Mouse (Mus musculus) limb, embryonic 11.5 days (tissue): ENCODE data around the gene Vmn2r56. TPM values are rescaled to one million over a fixed set of nuclear protein-coding genes. Genes with fewer than 3 reads are reported as not detected.
"Not testable (repeated sequence)": the region's sequence is repeated elsewhere in the genome, so short reads cannot be mapped to it uniquely, and the experiment has no call there.

Experiments
- ATAC-seq: fragments of 200-750 bp; cut with Nextera tagmentation; 2 replicates; pipeline ENCODE4 v1.8.0; 2017; ENCODE audit warnings: low read depth; ENCODE audit not compliant: insufficient number of reproducible peaks, low FRiP score, low TSS enrichment
- DNase-seq: peaks from one replicate; pipeline ENCODE4 v3.0.0-alpha.2; 2015; ENCODE audit warnings: low spot score
- H3K27ac ChIP-seq: fragments of 300-500 bp; sonication (generic); replicated peaks from 2 replicates; pipeline ENCODE4 v1.5.1; 2014; ENCODE audit warnings: low read depth, mild to moderate bottlenecking, low read length
- H3K27me3 ChIP-seq: fragments of 300-500 bp; sonication (generic); 2 replicates; pipeline ENCODE4 v1.6.1; 2014; ENCODE audit warnings: mild to moderate bottlenecking, low read length, mixed read lengths; ENCODE audit not compliant: control insufficient read depth, insufficient read depth
- H3K36me3 ChIP-seq: fragments of 300-500 bp; sonication (generic); 2 replicates; pipeline ENCODE4 v1.6.1; 2014; ENCODE audit warnings: mild to moderate bottlenecking, low read length, moderate library complexity, mixed read lengths; ENCODE audit not compliant: control insufficient read depth, insufficient read depth
- H3K4me1 ChIP-seq: fragments of 300-500 bp; sonication (generic); 2 replicates; pipeline ENCODE4 v1.6.1; 2014; ENCODE audit warnings: low read length, mixed read lengths; ENCODE audit not compliant: control insufficient read depth, insufficient read depth
- H3K4me2 ChIP-seq: fragments of 300-500 bp; sonication (generic); 2 replicates; pipeline ENCODE4 v1.6.1; 2014; ENCODE audit warnings: low read depth, mild to moderate bottlenecking, moderate library complexity; ENCODE audit not compliant: severe bottlenecking
- H3K4me3 ChIP-seq: fragments of 300-500 bp; sonication (generic); 2 replicates; pipeline ENCODE4 v1.5.1; 2014; ENCODE audit warnings: low read depth, low read length
- H3K9ac ChIP-seq: fragments of 300-500 bp; sonication (generic); 2 replicates; pipeline ENCODE4 v1.6.1; 2014; ENCODE audit warnings: mild to moderate bottlenecking, low read length
- H3K9me3 ChIP-seq: fragments of 300-500 bp; sonication (generic); 2 replicates; pipeline ENCODE4 v1.6.1; 2016; ENCODE audit warnings: low read length; ENCODE audit not compliant: control insufficient read depth
- WGBS: fragments of 180-500 bp; shearing (Covaris S2); extraction: QIAGEN DNeasy Blood & Tissue Kit; methylation state at CpG from one replicate; pipeline ENCODE4 v1.1.7; 2014; 5-methylcytosine and 5-hydroxymethylcytosine counted together
- polyA plus RNA-seq: library from polyadenylated mRNA; unstranded; fragments of >200 nt; fragmentation: Nextera tagmentation; extraction: Ambion mirVana; gene quantifications from 2 replicates; pipeline ENCODE4 v1.2.1, GENCODE M21; 2014

The Vmn2r56 gene
- polyA plus RNA-seq, 1 experiment from 2014 or later: not detected

GRCm38 (mm10) chr7:12640219-12640618 is 94.6 kb downstream of the Vmn2r56 start, which contains the start of gene Vmn2r54:
Gene Vmn2r54, minus strand, starts transcription at chr7:12640319.
- not testable (repeated sequence) for H3K36me3 ChIP-seq, H3K27me3 ChIP-seq, H3K4me1 ChIP-seq, DNase-seq, H3K4me2 ChIP-seq, H3K9me3 ChIP-seq, H3K27ac ChIP-seq, H3K4me3 ChIP-seq, H3K9ac ChIP-seq, ATAC-seq
- WGBS: 81% methylated on average over 3 of the region's 4 CpGs

Other genes with a start within 250 kb of the Vmn2r56 start
- not detected in 2 replicates for gene 2900092C05Rik, start 222.5 kb downstream of the Vmn2r56 start, polyA plus RNA-seq
- gene Vmn2r53, start 126.2 kb downstream of the Vmn2r56 start, polyA plus RNA-seq: under 0.01 and 0.01 TPM in 2 replicates
- not detected in 2 replicates for gene Vmn2r54, start 94.7 kb downstream of the Vmn2r56 start, polyA plus RNA-seq
- not detected in 2 replicates for gene Vmn2r55, start 50.0 kb downstream of the Vmn2r56 start, polyA plus RNA-seq
- 11.6 and 17.7 TPM in 2 replicates for gene Zscan18, start 68.6 kb upstream of the Vmn2r56 start, polyA plus RNA-seq
- 18.5 and 21.1 TPM in 2 replicates for gene Zfp329, start 83.9 kb upstream of the Vmn2r56 start, polyA plus RNA-seq
- gene Zfp110, start 99.8 kb upstream of the Vmn2r56 start, polyA plus RNA-seq: 38.3 and 38.4 TPM in 2 replicates
- 6.3 and 7.7 TPM in 2 replicates for gene Zfp128, start 146.2 kb upstream of the Vmn2r56 start, polyA plus RNA-seq
- gene Zscan22, start 162.8 kb upstream of the Vmn2r56 start, polyA plus RNA-seq: 28.1 and 29.0 TPM in 2 replicates
- gene Rps5, start 187.3 kb upstream of the Vmn2r56 start, polyA plus RNA-seq: 1,067 and 1,071 TPM in 2 replicates
- 0.57 and 0.59 TPM in 2 replicates for gene Rnf225, start 192.4 kb upstream of the Vmn2r56 start, polyA plus RNA-seq
- 8.2 and 10.2 TPM in 2 replicates for gene Zfp324, start 230.8 kb upstream of the Vmn2r56 start, polyA plus RNA-seq
- 7.5 and 10.3 TPM in 2 replicates for gene Zfp446, start 242.8 kb upstream of the Vmn2r56 start, polyA plus RNA-seq